ENCODE assay signal across 8 mouse cellular contexts in genomic region chr10:58370559-58370958, GRCm38 (mm10). TPM values are rescaled to one million over a fixed set of nuclear protein-coding genes. Genes with fewer than 3 reads are reported as not detected.
DNase-seq lines count a peak whose midpoint lies in the region; ATAC-seq and TF ChIP-seq lines count a peak whose summit lies in the region.
"Had no signal": no experiment of that assay in that cellular context is flagged by ENCODE, and none has a peak within 500 bp of the region (broad histone marks: within the 10 kb centered on the region; RNA-seq: fewer than 3 reads in every experiment).

No protein-coding gene starts in this region.

- DNase-seq in layer of hippocampus, adult 2 months (ENCODE audit: low spot score in 2 of 2): no peak
- no peak for DNase-seq in layer of hippocampus, postnatal 14 days (ENCODE audit: low spot score in 2 of 2)
- DNase-seq in ovary, postnatal 14 days (ENCODE audit: low spot score): no peak
- DNase-seq in gastrocnemius, postnatal 10 days: no peak

- H3K36me3 ChIP-seq in liver, embryonic 16.5 days (ENCODE audit: control insufficient read depth, insufficient read depth): no peaks in the 10 kb centered on the region
- H3K36me3 ChIP-seq: neural tube, embryonic 12.5 days had no signal

- H3K9me3 ChIP-seq in liver, embryonic 16.5 days (replicated peaks; ENCODE audit: control insufficient read depth, low read length): no peaks in the 10 kb centered on the region
- H3K9me3 ChIP-seq: neural tube, embryonic 12.5 days had no signal

- peak overlapping the region; percentile 66 for H3K4me2 ChIP-seq in liver, embryonic 16.5 days (ENCODE audit: low read depth, low read length)
- H3K4me2 ChIP-seq: neural tube, embryonic 12.5 days had no signal

- H3K27me3 ChIP-seq in liver, embryonic 16.5 days (ENCODE audit: control insufficient read depth, insufficient read depth, low read depth, low read length): no peaks in the 10 kb centered on the region
- H3K27me3 ChIP-seq: neural tube, embryonic 12.5 days had no signal

- no peak overlapping the region for H3K4me3 ChIP-seq in layer of hippocampus, adult 2 months
- no peak overlapping the region for H3K4me3 ChIP-seq in cortical plate, adult 2 months (ENCODE audit: insufficient read depth, low read length)
- no peak overlapping the region for H3K4me3 ChIP-seq in liver, embryonic 16.5 days (ENCODE audit: low read depth, low read length)
- H3K4me3 ChIP-seq: neural tube, embryonic 12.5 days had no signal

- H3K9ac ChIP-seq in liver, embryonic 16.5 days (ENCODE audit: low read depth, low read length): peak overlapping the region; percentile 75
- H3K9ac ChIP-seq: neural tube, embryonic 12.5 days had no signal

- peak overlapping the region; percentile 88 for H3K27ac ChIP-seq in layer of hippocampus, adult 2 months
- H3K27ac ChIP-seq in cortical plate, adult 2 months (ENCODE audit: insufficient read depth, low read length): peak overlapping the region; percentile 94
- H3K27ac ChIP-seq in liver, embryonic 16.5 days (ENCODE audit: low read length): peak overlapping the region; percentile 94
- H3K27ac ChIP-seq: neural tube, embryonic 12.5 days had no signal

- no peak for TF ChIP-seq CTCF in layer of hippocampus, adult 2 months (conservative IDR thresholded peaks at IDR 0.05)
- no peak for TF ChIP-seq CTCF in cortical plate, adult 2 months (IDR thresholded peaks at IDR 0.05; ENCODE audit: extremely low read depth, insufficient read depth, low read length)

- peak; percentile 60 for ATAC-seq in erythroid progenitor cell, adult 5-6 weeks (replicated peaks; ENCODE audit: low FRiP score, poor library complexity, severe bottlenecking)
- ATAC-seq in liver, embryonic 16.5 days (ENCODE audit: low read depth): peak; percentile 70

- no peak for TF ChIP-seq POLR2A in cortical plate, adult 2 months (IDR thresholded peaks at IDR 0.05; ENCODE audit: extremely low read depth, insufficient read depth, low read length)

- H3K4me1 ChIP-seq in cortical plate, adult 2 months (ENCODE audit: control insufficient read depth, insufficient read depth, low read length): peaks cover 9% of the 10 kb centered on the region
- peaks cover 62% of the 10 kb centered on the region for H3K4me1 ChIP-seq in liver, embryonic 16.5 days (ENCODE audit: control insufficient read depth, low read depth, low read length)

RNA-seq across cellular contexts. Expression of gene Lims1, which starts 47.3 kb away (rescaled TPM):
- total RNA-seq in layer of hippocampus, adult 2 months (2021): 10 to 100 TPM; 20.7 to 22.6 TPM
- total RNA-seq in layer of hippocampus, postnatal 14 days (2021): 10 to 100 TPM; 30.2 to 32.9 TPM
- polyA plus RNA-seq in cortical plate, adult 2 months (2012; rRNA removed): 18.3 and 19.9 TPM in 2 replicates
- 67.8 and 80.5 TPM in 2 replicates for total RNA-seq in erythroid progenitor cell, adult 5-6 weeks (2015; ENCODE audit: low replicate concordance)
- 37.5 and 42.2 TPM in 2 replicates for total RNA-seq in erythroid progenitor cell, adult 5-6 weeks (2017; ENCODE audit: low replicate concordance)
- polyA plus RNA-seq in liver, embryonic 16.5 days (2015; fragmentation: Nextera tagmentation; extraction: Ambion mirVana): 80.0 and 83.8 TPM in 2 replicates
- 10 to 100 TPM; 79.4 to 94.4 TPM for total RNA-seq in gastrocnemius, postnatal 10 days (2021)
